Mouse (Mus musculus): ENCODE results near the gene Cald1. TPM values are rescaled to one million over a fixed set of nuclear protein-coding genes. Genes with fewer than 3 reads are reported as not detected.

The Cald1 gene
- polyA plus RNA-seq, 1 experiment from 2014 or later = 58.0 TPM

- no peaks in the 10 kb centered on the region for H3K36me3 ChIP-seq (replicated peaks)
- H3K9ac ChIP-seq = no peak overlapping the region
- 60% methylated on average over 3 of the region's 3 CpGs for WGBS (ENCODE audit: insufficient replicate concordance)
- no peak overlapping the region for H3K4me3 ChIP-seq (replicated peaks)
- H3K27ac ChIP-seq (replicated peaks) = no peak overlapping the region
- no peaks in the 10 kb centered on the region for H3K9me3 ChIP-seq (replicated peaks)
- no peaks in the 10 kb centered on the region for H3K27me3 ChIP-seq
- ATAC-seq (ENCODE audit: insufficient read depth) = no peak
- no peaks in the 10 kb centered on the region for H3K4me1 ChIP-seq (replicated peaks)
- no peak overlapping the region for H3K4me2 ChIP-seq
Measured at GRCm38 (mm10) chr6:34615419-34615818, 17.1 kb downstream of the Cald1 start.

GRCm38 (mm10) chr6:34619494-34619893 lies 21.2 kb downstream of the Cald1 start:
- no peak overlapping the region for H3K4me2 ChIP-seq
- 56% methylated on average over 2 of the region's 2 CpGs for WGBS (ENCODE audit: insufficient replicate concordance)
- no peak overlapping the region for H3K4me3 ChIP-seq (replicated peaks)
- no peak for ATAC-seq (ENCODE audit: insufficient read depth)
- no peak overlapping the region for H3K27ac ChIP-seq (replicated peaks)
- H3K27me3 ChIP-seq = no peaks in the 10 kb centered on the region
- H3K9me3 ChIP-seq (replicated peaks) = no peaks in the 10 kb centered on the region
- H3K9ac ChIP-seq = no peak overlapping the region
- H3K36me3 ChIP-seq (replicated peaks) = no peaks in the 10 kb centered on the region
- no peaks in the 10 kb centered on the region for H3K4me1 ChIP-seq (replicated peaks)

- no peak overlapping the region for H3K4me3 ChIP-seq (replicated peaks)
- no peaks in the 10 kb centered on the region for H3K4me1 ChIP-seq (replicated peaks)
- H3K27me3 ChIP-seq = no peaks in the 10 kb centered on the region
- no peak overlapping the region for H3K4me2 ChIP-seq
- no peak for ATAC-seq (ENCODE audit: insufficient read depth)
- H3K27ac ChIP-seq (replicated peaks) = no peak overlapping the region
- H3K9me3 ChIP-seq (replicated peaks) = no peaks in the 10 kb centered on the region
- no peak overlapping the region for H3K9ac ChIP-seq
- H3K36me3 ChIP-seq (replicated peaks) = no peaks in the 10 kb centered on the region
- 58% methylated on average over 1 of the region's 1 CpGs for WGBS (ENCODE audit: insufficient replicate concordance)
Measured at GRCm38 (mm10) chr6:34620242-34620641, 21.9 kb downstream of the Cald1 start.

- Histone ChIP-seq H3K4me3 (replicated peaks) (no peak overlapping the region), H3K36me3 (replicated peaks) (no peaks in the 10 kb centered on the region), H3K9ac (no peak overlapping the region), H3K27ac (replicated peaks) (no peak overlapping the region), H3K4me1 (replicated peaks) (no peaks in the 10 kb centered on the region), H3K27me3 (no peaks in the 10 kb centered on the region), H3K4me2 (no peak overlapping the region), H3K9me3 (replicated peaks) (no peaks in the 10 kb centered on the region)
- WGBS (ENCODE audit: insufficient replicate concordance) = 69% methylated on average over 6 of the region's 6 CpGs
- no peak for ATAC-seq (ENCODE audit: insufficient read depth)
Measured at GRCm38 (mm10) chr6:34622865-34623264, 24.6 kb downstream of the Cald1 start.

GRCm38 (mm10) chr6:34623290-34623689 lies 25.0 kb downstream of the Cald1 start:
- Histone ChIP-seq H3K9me3 (replicated peaks) (no peaks in the 10 kb centered on the region), H3K4me3 (replicated peaks) (no peak overlapping the region), H3K9ac (no peak overlapping the region), H3K27ac (replicated peaks) (no peak overlapping the region), H3K27me3 (no peaks in the 10 kb centered on the region), H3K4me2 (no peak overlapping the region), H3K36me3 (replicated peaks) (no peaks in the 10 kb centered on the region), H3K4me1 (replicated peaks) (no peaks in the 10 kb centered on the region)
- no peak for ATAC-seq (ENCODE audit: insufficient read depth)
- WGBS (ENCODE audit: insufficient replicate concordance) = 55% methylated on average over 7 of the region's 7 CpGs

DNA sequence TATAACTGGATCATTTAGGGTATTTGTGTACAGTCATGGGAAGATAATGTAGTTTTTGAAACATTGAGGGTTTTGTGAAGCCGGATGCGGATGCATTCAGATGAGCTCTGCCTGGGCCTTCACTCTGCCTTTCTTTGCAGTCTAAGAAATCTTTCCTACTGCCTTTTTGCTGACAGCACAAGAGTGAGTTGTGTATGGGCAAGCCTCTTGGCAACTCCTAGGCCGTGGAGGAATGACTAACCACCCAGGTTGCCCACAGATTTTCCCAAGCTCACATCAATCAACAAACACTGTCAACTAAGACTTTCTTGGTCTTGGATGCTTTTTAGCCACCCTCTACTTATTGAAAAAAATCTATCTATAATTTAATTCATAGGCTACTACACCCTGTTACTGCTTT lies 26.2 kb downstream of the Cald1 start:
- H3K4me2 ChIP-seq = no peak overlapping the region
- H3K36me3 ChIP-seq (replicated peaks) = no peaks in the 10 kb centered on the region
- no peaks in the 10 kb centered on the region for H3K9me3 ChIP-seq (replicated peaks)
- no peak overlapping the region for H3K9ac ChIP-seq
- H3K27ac ChIP-seq (replicated peaks) = no peak overlapping the region
- ATAC-seq (ENCODE audit: insufficient read depth) = no peak
- H3K4me1 ChIP-seq (replicated peaks) = no peaks in the 10 kb centered on the region
- no peaks in the 10 kb centered on the region for H3K27me3 ChIP-seq
- WGBS (ENCODE audit: insufficient replicate concordance) = 67% methylated on average over 3 of the region's 3 CpGs
- no peak overlapping the region for H3K4me3 ChIP-seq (replicated peaks)

GRCm38 (mm10) chr6:34626586-34627245 lies 28.4 kb downstream of the Cald1 start:
- Histone ChIP-seq H3K4me3 (replicated peaks) (no peak overlapping the region), H3K27me3 (no peaks in the 10 kb centered on the region), H3K4me1 (replicated peaks) (no peaks in the 10 kb centered on the region), H3K4me2 (no peak overlapping the region), H3K27ac (replicated peaks) (no peak overlapping the region), H3K36me3 (replicated peaks) (no peaks in the 10 kb centered on the region), H3K9me3 (replicated peaks) (no peaks in the 10 kb centered on the region), H3K9ac (no peak overlapping the region)
- WGBS (ENCODE audit: insufficient replicate concordance) = 47% methylated on average over 8 of the region's 8 CpGs
- ATAC-seq (ENCODE audit: insufficient read depth) = no peak

DNA sequence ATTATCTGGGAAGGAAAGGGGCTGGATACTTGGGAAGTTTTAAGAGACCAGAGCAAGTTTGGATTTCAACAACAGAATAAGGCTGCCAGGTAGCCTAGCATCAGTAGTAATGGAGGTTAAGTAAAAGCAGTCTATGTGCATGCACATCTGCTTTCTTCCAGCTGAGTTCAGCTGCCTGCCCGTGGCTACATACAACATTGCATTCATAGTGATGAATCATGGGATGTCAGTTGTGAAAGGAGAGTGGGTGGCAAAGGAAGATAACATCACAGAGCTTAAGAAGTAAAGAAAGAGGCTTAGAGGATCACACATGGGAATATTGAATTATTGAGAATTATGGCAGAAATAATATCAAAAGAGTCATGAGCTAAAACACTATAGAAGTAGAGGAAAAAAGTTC lies 29.8 kb downstream of the Cald1 start:
- H3K36me3 ChIP-seq (replicated peaks) = no peaks in the 10 kb centered on the region
- no peak overlapping the region for H3K4me3 ChIP-seq (replicated peaks)
- no peaks in the 10 kb centered on the region for H3K4me1 ChIP-seq (replicated peaks)
- no peak overlapping the region for H3K27ac ChIP-seq (replicated peaks)
- no peak overlapping the region for H3K9ac ChIP-seq
- 33% methylated on average over 1 of the region's 1 CpGs for WGBS (ENCODE audit: insufficient replicate concordance)
- no peak overlapping the region for H3K4me2 ChIP-seq
- ATAC-seq (ENCODE audit: insufficient read depth) = no peak
- H3K9me3 ChIP-seq (replicated peaks) = no peaks in the 10 kb centered on the region
- H3K27me3 ChIP-seq = no peaks in the 10 kb centered on the region

DNA sequence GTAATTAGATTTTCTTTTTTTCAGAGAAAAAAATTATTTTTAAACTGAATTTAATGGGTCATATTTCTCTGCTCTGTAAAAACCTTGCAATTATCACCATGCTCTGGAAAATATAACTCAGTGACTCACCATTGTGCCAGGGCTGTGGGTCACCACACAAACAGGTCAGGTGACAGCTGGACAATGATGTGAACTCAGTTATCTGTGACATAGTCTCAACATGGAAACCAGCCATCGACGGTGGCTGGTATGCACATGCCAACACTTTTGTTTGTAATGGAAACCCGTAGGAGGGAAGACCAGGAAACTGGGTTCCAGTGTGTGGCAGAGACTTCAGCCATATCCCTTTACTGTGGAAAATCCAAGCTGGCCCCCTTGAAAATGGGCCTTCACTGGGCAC lies 35.5 kb downstream of the Cald1 start:
- no peak overlapping the region for H3K4me3 ChIP-seq (replicated peaks)
- H3K9ac ChIP-seq = no peak overlapping the region
- H3K27me3 ChIP-seq = no peaks in the 10 kb centered on the region
- 62% methylated on average over 3 of the region's 3 CpGs for WGBS (ENCODE audit: insufficient replicate concordance)
- no peak for ATAC-seq (ENCODE audit: insufficient read depth)
- H3K36me3 ChIP-seq (replicated peaks) = no peaks in the 10 kb centered on the region
- H3K9me3 ChIP-seq (replicated peaks) = no peaks in the 10 kb centered on the region
- no peak overlapping the region for H3K27ac ChIP-seq (replicated peaks)
- H3K4me1 ChIP-seq (replicated peaks) = no peaks in the 10 kb centered on the region
- H3K4me2 ChIP-seq = no peak overlapping the region

DNA sequence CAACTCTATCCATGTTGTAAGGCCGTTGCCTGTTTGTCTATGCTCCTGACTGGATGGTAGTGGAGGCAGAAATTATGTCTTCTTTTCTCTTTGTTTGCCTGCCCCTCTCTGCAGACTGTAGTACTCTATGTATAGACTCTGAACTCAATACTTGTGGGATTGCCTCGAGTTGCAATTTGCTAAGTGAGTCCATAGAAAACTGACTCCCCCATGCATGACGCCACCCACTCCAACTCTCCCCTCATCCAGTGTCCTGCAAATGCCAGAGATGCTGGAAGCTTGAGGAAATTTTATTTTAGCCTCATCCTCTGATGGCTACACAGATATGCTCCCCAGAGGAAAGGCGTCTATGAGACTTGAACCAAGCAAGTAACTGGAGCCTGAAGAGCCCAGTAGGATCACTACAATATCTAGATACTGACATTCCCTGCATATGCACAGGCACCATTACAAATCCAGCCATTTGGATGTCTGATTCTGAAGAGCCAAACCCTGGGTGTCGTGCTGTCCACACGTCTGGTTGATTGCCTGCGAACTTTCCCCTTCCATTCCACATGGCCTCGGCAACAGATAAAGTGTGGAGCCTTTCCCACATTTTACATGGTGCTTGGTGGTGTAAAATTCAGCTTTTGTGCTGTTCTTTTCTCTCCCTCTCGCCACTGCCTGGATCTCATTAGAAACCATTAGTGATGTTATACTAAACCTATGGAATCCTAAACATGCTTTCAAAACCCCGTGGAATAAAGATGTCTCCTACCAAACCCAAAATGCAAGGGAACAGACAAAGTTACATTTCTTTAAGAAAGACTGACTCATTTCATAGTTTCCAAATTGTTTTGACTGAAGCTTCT lies 39.5 kb downstream of the Cald1 start:
- 52% methylated on average over 10 of the region's 10 CpGs for WGBS (ENCODE audit: insufficient replicate concordance)
- H3K27ac ChIP-seq (replicated peaks) = no peak overlapping the region
- H3K9me3 ChIP-seq (replicated peaks) = no peaks in the 10 kb centered on the region
- no peak overlapping the region for H3K4me3 ChIP-seq (replicated peaks)
- ATAC-seq (ENCODE audit: insufficient read depth) = no peak
- H3K36me3 ChIP-seq (replicated peaks) = no peaks in the 10 kb centered on the region
- no peak overlapping the region for H3K9ac ChIP-seq
- H3K4me2 ChIP-seq = no peak overlapping the region
- H3K4me1 ChIP-seq (replicated peaks) = no peaks in the 10 kb centered on the region
- H3K27me3 ChIP-seq = no peaks in the 10 kb centered on the region

GRCm38 (mm10) chr6:34638667-34639066 lies 40.4 kb downstream of the Cald1 start:
- no peak overlapping the region for H3K9ac ChIP-seq
- no peak overlapping the region for H3K4me3 ChIP-seq (replicated peaks)
- no peaks in the 10 kb centered on the region for H3K27me3 ChIP-seq
- ATAC-seq (ENCODE audit: insufficient read depth) = no peak
- 35% methylated on average over 2 of the region's 2 CpGs for WGBS (ENCODE audit: insufficient replicate concordance)
- no peak overlapping the region for H3K27ac ChIP-seq (replicated peaks)
- H3K4me1 ChIP-seq (replicated peaks) = no peaks in the 10 kb centered on the region
- no peak overlapping the region for H3K4me2 ChIP-seq
- no peaks in the 10 kb centered on the region for H3K9me3 ChIP-seq (replicated peaks)
- no peaks in the 10 kb centered on the region for H3K36me3 ChIP-seq (replicated peaks)

Data from liver, embryonic 15.5 days (tissue).